Mouse (Mus musculus): ENCODE measurements at regions not wholly inside any gene's neighbourhood (a gene's known extent, or its start where the extent isn't known, plus 50 kb on each side); places are given as distances from the start of the nearest gene placed in this dataset.

DNA sequence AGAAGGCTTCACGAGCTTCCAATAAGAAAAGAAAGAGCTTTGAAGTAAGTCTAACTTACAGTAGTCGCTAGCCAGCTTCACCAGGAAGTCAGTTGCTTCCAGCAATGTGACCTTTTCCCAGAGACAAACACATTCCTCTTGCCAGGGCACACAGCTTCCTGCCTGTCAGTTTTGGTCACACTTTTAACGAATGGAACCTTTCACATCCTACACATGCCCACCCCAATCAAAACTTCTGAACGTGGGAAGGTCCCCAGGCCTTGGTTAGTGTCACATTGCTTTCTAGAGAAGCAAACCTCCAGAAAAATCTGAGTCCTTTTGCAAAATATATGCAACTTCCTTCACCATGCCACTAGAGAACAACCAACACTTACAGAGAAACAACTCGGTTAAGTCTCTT is 165.5 kb upstream of the Krr1 start:
- Histone ChIP-seq H3K27me3 (no peaks in the 10 kb centered on the region), H3K4me2 (no peak overlapping the region), H3K36me3 (no peaks in the 10 kb centered on the region), H3K9ac (no peak overlapping the region), H3K4me1 (replicated peaks) (peaks cover 2% of the 10 kb centered on the region), H3K4me3 (no peak overlapping the region), H3K27ac (replicated peaks) (no peak overlapping the region), H3K9me3 (no peaks in the 10 kb centered on the region)
- 59% methylated on average over 5 of the region's 5 CpGs for WGBS
- no peak for ATAC-seq (ENCODE audit: low FRiP score, low read depth)

DNA sequence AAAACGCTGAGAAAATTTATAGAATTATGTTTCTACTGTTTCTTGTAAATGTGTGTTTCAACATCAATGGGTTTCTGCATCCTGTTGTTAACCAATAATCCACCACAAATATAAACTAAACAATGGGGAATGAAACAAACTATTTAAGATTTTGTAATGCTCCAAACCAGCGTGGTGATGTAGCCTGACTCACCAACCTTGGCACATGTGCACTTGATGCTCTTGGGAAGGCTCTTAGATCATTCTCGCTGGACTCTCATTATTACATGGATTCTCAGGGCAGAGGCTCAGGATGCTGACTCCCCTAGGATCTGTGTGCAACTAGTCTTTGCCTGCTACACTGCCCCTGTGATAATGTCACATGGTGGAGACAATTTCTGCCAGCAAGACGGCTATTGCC is 158.7 kb upstream of the Krr1 start:
- no peaks in the 10 kb centered on the region for H3K27me3 ChIP-seq
- H3K36me3 ChIP-seq: no peaks in the 10 kb centered on the region
- no peak overlapping the region for H3K4me2 ChIP-seq
- H3K9me3 ChIP-seq: no peaks in the 10 kb centered on the region
- no peak for ATAC-seq (ENCODE audit: low FRiP score, low read depth)
- H3K9ac ChIP-seq: no peak overlapping the region
- no peaks in the 10 kb centered on the region for H3K4me1 ChIP-seq (replicated peaks)
- 84% methylated on average over 4 of the region's 4 CpGs for WGBS
- no peak overlapping the region for H3K4me3 ChIP-seq
- H3K27ac ChIP-seq (replicated peaks): no peak overlapping the region

DNA sequence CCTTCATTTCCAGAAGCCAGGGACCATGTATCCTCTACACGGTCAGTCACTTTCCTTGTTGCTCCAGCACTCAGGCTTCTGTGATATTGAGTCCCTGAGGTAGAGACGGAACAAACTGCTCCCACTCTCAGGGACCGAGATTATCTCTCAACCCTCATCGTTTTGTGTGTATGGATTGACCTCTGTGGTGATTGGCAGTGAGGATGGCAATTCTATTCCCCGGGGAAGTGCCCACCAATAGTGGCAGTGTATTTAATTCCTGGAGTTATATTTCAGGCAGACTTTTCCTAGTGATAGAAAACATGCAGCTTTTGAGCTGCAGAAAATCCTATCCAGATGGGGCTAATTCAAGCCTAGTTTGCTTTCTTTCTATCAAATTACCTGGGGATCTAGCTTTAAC is 157.8 kb upstream of the Krr1 start:
- H3K9ac ChIP-seq: no peak overlapping the region
- no peak overlapping the region for H3K27ac ChIP-seq (replicated peaks)
- no peaks in the 10 kb centered on the region for H3K27me3 ChIP-seq
- WGBS: 77% methylated on average over 5 of the region's 5 CpGs
- H3K9me3 ChIP-seq: no peaks in the 10 kb centered on the region
- no peak overlapping the region for H3K4me3 ChIP-seq
- H3K4me1 ChIP-seq (replicated peaks): no peaks in the 10 kb centered on the region
- no peak for ATAC-seq (ENCODE audit: low FRiP score, low read depth)
- no peaks in the 10 kb centered on the region for H3K36me3 ChIP-seq
- H3K4me2 ChIP-seq: no peak overlapping the region

DNA sequence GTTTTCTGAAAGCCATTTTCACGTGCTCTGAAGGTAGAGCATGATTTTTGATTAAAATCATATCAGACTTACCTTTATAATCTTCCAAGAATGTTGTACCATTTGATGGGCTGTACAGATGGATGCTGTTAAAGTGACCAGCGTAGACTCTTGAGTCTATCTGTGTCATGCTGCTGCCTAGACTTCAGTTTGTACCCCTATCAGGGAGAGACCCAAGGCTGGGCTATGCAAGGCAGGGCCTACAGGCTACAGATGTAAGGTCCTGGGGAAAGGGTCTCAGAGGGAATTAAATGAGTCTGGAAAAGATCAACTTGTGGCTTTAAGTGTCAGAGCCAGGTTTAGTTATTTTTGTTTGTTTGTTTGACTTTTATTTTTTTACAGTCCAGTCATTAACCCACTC is 157.3 kb upstream of the Krr1 start:
- ATAC-seq (ENCODE audit: low FRiP score, low read depth): no peak
- no peak overlapping the region for H3K4me3 ChIP-seq
- WGBS: 86% methylated on average over 2 of the region's 2 CpGs
- no peak overlapping the region for H3K4me2 ChIP-seq
- no peaks in the 10 kb centered on the region for H3K4me1 ChIP-seq (replicated peaks)
- H3K9ac ChIP-seq: no peak overlapping the region
- no peaks in the 10 kb centered on the region for H3K36me3 ChIP-seq
- no peak overlapping the region for H3K27ac ChIP-seq (replicated peaks)
- no peaks in the 10 kb centered on the region for H3K27me3 ChIP-seq
- H3K9me3 ChIP-seq: no peaks in the 10 kb centered on the region

DNA sequence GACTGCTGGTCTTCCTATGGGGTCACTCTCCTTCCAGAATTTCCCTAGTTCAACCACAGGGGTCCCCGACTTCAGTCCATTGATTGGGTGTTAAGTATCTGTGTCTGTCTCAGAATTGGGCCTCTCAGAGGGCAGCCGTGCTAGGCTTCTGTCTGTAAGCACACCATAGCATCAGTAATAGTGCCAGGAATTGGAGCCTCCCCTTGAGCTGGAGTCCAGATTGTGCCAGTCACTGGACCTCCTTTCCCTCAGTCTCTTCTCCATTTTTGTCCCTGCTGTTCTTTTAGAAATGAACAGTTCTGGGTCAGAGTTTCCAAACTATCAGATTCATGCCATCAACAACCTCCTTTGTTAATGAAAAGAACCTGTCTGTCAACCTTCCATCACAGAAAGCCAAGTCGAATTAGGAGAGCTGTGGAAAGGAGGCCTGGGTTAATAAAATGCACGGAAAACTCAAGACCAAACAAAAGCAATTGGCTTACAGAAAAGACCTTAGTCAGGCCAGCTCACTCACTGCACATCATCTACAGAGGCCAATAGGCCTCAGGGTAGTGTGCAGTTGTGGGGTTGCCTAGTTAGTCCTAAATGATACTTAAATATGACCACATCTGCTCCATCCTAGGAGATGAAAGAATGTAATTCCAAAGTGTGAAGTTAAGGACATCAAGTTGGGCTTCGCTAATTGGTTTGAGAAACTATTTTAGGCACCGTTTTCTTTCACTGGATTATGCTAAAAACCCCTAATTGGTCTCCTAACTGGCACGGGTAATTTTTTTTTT is 156.5 kb upstream of the Krr1 start:
- no peaks in the 10 kb centered on the region for H3K27me3 ChIP-seq

DNA sequence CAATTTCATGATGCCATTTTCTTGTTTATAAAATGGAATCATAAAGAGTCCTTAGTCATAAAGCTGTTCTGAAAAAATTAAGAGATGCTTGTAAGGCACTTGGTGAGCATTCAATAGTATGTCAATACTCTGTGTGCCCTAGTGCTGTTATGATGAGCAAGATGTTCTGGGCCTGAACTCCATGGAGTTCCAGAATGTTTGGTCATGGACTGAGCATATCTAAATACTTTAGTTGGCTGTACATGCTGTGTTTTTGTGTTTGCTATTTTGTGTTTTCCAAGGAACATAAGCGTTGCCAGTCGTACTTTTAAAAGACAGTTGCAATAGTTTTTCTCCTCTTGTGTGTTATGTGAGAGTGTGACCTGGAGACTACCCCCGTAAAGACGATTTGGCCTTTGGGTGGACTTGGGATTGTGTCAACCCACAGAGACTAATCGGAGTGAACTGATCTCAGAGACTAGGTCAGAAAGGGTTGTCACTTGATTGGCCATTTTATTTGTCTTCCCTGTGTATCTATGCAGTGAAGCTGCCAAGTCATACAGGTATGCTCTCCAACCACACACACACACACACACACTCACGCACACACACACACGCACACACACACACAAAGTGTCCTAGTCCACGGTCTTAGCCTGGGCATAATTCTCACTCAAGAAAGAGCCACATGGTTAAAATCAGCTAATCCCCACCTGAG is 152.6 kb upstream of the Krr1 start:
- H3K9ac ChIP-seq: no peak overlapping the region
- H3K27ac ChIP-seq (replicated peaks): no peak overlapping the region
- WGBS: 96% methylated on average over 8 of the region's 8 CpGs
- ATAC-seq (ENCODE audit: low FRiP score, low read depth): no peak
- H3K4me2 ChIP-seq: no peak overlapping the region
- no peaks in the 10 kb centered on the region for H3K36me3 ChIP-seq
- H3K9me3 ChIP-seq: no peaks in the 10 kb centered on the region
- no peaks in the 10 kb centered on the region for H3K4me1 ChIP-seq (replicated peaks)
- no peak overlapping the region for H3K4me3 ChIP-seq
- H3K27me3 ChIP-seq: no peaks in the 10 kb centered on the region

More for the DNA sequence above, 156.5 kb upstream of the Krr1 start:
- Histone ChIP-seq H3K4me1 (replicated peaks) (no peaks in the 10 kb centered on the region), H3K27ac (replicated peaks) (no peak overlapping the region), H3K36me3 (no peaks in the 10 kb centered on the region), H3K9ac (no peak overlapping the region), H3K9me3 (no peaks in the 10 kb centered on the region), H3K4me3 (no peak overlapping the region), H3K4me2 (no peak overlapping the region)
- 65% methylated on average over 7 of the region's 7 CpGs for WGBS
- no peak for ATAC-seq (ENCODE audit: low FRiP score, low read depth)

DNA sequence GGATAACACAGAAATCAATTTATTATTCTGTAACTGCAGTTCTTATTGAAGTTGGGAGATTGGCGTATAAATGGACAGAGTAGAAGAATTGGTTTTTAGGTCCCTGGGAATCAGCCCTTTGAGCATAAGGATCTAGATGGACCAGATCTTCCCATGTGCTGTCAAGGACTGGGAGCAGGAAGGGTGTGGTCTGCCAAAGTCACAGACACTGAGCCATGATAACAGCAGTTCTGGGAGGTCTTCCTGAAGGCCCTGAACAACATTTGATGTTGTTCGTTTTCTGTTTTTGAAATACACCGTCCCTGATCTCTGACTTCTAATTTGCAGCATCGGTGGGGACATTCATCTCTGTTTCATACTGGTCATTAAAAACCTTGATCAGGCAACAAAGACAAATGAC is 147.6 kb upstream of the Krr1 start:
- Histone ChIP-seq H3K27me3 (no peaks in the 10 kb centered on the region), H3K9me3 (no peaks in the 10 kb centered on the region), H3K4me1 (replicated peaks) (no peaks in the 10 kb centered on the region), H3K4me3 (no peak overlapping the region), H3K9ac (no peak overlapping the region), H3K36me3 (no peaks in the 10 kb centered on the region), H3K27ac (replicated peaks) (no peak overlapping the region), H3K4me2 (no peak overlapping the region)
- no peak for ATAC-seq (ENCODE audit: low FRiP score, low read depth)
- WGBS: 83% methylated on average over 4 of the region's 4 CpGs

DNA sequence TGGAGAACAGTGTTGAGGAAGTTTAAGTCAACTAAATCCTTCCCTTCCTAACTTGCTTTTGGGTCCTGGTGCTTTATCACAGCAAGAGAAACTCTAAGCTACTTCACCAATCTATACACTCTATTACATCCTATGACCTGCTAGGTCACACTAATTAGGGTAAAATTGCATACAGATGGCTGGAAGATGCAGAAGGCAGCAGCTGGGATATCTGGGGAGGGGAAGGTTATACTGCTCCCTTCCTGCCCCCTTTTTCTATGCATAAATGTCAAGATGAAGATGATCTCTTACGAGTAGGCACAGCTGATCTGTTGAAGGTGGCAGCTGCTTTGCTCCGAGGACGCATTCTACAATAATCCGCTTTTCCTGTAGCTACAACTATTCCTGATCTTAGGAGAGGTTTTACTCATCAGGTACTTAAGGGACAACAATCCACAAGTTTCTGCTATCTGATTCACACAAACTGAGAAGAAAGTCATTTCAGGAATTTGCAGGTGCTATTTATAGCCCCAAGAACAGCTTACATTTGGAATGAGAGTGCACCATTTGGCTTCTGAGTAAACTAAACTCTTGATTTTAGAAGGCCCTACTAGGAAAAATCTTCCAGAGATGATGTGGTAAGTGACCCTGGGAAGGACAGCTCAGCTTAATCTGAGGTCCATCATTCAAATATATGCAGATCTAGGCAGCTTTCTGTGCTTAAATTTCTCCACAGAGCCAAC is 146.3 kb upstream of the Krr1 start:
- Histone ChIP-seq H3K9me3 (no peaks in the 10 kb centered on the region), H3K4me2 (no peak overlapping the region), H3K27me3 (no peaks in the 10 kb centered on the region), H3K4me1 (replicated peaks) (no peaks in the 10 kb centered on the region), H3K4me3 (no peak overlapping the region), H3K9ac (no peak overlapping the region), H3K27ac (replicated peaks) (no peak overlapping the region), H3K36me3 (no peaks in the 10 kb centered on the region)
- no peak for ATAC-seq (ENCODE audit: low FRiP score, low read depth)
- WGBS: 73% methylated on average over 4 of the region's 4 CpGs

DNA sequence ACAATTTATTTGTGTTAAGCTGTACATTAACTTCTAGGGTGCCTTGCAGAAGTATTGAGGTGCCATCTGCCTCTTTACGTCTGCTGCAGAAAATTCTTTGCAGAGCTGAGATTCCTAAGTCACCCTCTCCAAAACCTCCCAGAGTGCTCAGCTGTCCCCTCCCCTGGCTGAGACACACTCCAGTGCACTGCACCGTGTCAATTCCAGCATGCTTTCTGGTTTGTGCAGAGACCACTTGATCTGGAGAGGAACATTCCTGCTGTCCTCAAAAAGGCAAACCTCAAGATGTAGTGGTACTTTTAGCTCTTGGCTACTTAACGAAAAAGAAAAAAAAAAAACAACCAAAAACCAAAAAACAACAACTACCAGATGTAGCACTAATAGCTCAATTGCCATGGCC is 145.2 kb upstream of the Krr1 start:
- Histone ChIP-seq H3K4me2 (no peak overlapping the region), H3K9ac (no peak overlapping the region), H3K9me3 (no peaks in the 10 kb centered on the region), H3K27ac (replicated peaks) (no peak overlapping the region), H3K4me1 (replicated peaks) (no peaks in the 10 kb centered on the region), H3K36me3 (no peaks in the 10 kb centered on the region), H3K27me3 (no peaks in the 10 kb centered on the region), H3K4me3 (no peak overlapping the region)
- ATAC-seq (ENCODE audit: low FRiP score, low read depth): no peak
- WGBS: 79% methylated on average over 3 of the region's 3 CpGs

DNA sequence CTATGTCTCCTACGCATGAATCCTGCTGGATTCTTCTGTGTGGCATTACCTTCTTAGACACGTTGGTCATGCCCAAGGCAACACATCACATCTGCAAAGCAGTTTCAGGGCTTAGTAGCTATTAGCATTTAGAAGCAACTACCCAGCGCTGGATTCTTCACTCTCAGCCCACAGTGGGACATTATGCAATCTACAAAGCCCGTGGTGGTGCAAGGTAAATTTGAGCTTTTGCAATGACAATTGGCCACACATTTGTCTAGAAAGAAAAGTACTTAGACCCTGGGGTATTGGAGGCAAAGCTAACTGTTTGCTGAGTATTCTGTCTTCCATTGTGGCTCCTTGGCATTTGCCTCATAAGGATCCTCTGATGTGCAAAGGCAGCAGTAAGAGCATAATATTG is 144.5 kb upstream of the Krr1 start:
- Histone ChIP-seq H3K27ac (replicated peaks) (no peak overlapping the region), H3K4me1 (replicated peaks) (no peaks in the 10 kb centered on the region), H3K4me2 (no peak overlapping the region), H3K9ac (no peak overlapping the region), H3K9me3 (no peaks in the 10 kb centered on the region), H3K4me3 (no peak overlapping the region), H3K36me3 (no peaks in the 10 kb centered on the region), H3K27me3 (no peaks in the 10 kb centered on the region)
- ATAC-seq (ENCODE audit: low FRiP score, low read depth): no peak
- 85% methylated on average over 4 of the region's 4 CpGs for WGBS

DNA sequence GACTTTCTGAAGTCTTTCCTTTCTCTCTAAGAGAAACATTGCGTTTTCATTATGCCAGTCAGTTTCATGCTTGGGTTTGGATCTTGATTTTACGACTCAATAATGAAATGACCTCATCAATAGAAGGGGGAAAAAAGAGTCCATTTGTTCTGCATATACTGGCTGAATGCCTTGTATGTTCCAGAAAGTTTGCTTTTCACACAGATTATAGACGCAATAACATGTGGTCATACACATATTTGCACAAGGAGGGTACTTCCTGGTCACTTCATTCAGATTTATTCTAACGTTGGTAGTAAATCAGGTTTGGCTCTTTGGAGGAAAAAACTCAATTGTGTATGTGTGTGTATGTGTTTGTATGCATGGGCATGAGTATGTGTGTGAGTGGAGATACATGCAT is 143.9 kb upstream of the Krr1 start:
- WGBS: 90% methylated on average over 4 of the region's 4 CpGs
- H3K36me3 ChIP-seq: no peaks in the 10 kb centered on the region
- no peak overlapping the region for H3K4me3 ChIP-seq
- no peak overlapping the region for H3K9ac ChIP-seq
- no peak overlapping the region for H3K27ac ChIP-seq (replicated peaks)
- no peaks in the 10 kb centered on the region for H3K9me3 ChIP-seq
- no peaks in the 10 kb centered on the region for H3K4me1 ChIP-seq (replicated peaks)
- no peak overlapping the region for H3K4me2 ChIP-seq
- H3K27me3 ChIP-seq: no peaks in the 10 kb centered on the region
- ATAC-seq (ENCODE audit: low FRiP score, low read depth): no peak

DNA sequence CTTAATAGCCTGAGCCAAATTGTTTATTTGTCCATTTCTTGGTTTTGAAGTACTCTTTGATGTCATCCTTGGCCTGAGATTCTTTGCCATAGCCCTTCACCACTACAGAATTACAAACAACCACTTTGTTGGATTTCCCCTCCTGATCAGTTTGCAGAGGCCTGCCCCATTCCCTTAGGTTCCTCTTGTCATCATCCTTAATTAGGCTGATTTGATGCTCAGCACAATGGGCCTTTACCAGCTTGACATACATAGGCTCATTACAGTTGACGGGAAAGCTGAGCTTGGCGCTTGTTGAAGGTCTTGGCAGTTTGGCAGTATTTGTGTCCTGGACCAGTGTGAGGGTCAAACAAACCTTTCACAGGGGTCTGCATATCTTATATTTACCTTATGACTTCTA is 143.2 kb upstream of the Krr1 start:
- no peaks in the 10 kb centered on the region for H3K4me1 ChIP-seq (replicated peaks)
- no peak for ATAC-seq (ENCODE audit: low FRiP score, low read depth)
- no peak overlapping the region for H3K4me3 ChIP-seq
- H3K27me3 ChIP-seq: no peaks in the 10 kb centered on the region
- H3K27ac ChIP-seq (replicated peaks): no peak overlapping the region
- no peaks in the 10 kb centered on the region for H3K9me3 ChIP-seq
- no peak overlapping the region for H3K4me2 ChIP-seq
- no peaks in the 10 kb centered on the region for H3K36me3 ChIP-seq
- 79% methylated on average over 2 of the region's 2 CpGs for WGBS
- H3K9ac ChIP-seq: no peak overlapping the region

Data from hindbrain, embryonic 15.5 days (tissue).